Mouse (Mus musculus): ENCODE measurements around the gene Gm49396.

DNA sequence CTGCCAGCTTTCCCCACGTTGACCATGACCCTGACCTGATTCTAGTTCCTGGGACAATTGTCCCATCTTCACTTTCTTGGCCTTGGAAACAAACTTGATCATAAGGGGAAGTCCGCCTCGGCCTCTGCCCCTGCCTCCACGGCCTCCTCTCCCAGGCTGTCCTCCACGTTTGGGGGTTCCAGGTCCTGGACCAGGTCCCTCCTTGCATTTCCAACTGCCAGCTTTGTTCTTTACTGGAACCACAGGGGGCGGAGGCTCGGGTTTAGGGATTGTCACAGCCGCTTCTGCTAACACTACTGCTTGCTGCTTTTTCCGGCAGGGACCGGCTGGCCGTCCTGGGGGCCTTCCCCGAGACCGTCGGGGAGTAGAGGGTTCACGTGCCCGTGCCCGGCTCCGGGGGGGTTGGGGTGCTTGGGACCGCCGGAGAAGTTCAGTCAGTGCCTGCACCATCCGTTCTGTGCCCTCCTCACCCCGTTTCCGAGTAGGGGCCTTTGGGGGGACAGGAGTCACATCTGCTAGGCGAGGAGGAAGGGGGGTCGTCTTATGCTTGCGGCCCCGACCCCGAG lies 23.4 kb downstream of the Gm49396 start:
- TF ChIP-seq GATA1 (IDR thresholded peaks at IDR 0.05; ENCODE audit: borderline replicate concordance, low read length) (no peak), FLI1 (IDR thresholded peaks at IDR 0.05; ENCODE audit: low read length) (no peak)
